Comparison of ENCODE assay signal across 14 mouse cellular contexts in the genomic region with DNA sequence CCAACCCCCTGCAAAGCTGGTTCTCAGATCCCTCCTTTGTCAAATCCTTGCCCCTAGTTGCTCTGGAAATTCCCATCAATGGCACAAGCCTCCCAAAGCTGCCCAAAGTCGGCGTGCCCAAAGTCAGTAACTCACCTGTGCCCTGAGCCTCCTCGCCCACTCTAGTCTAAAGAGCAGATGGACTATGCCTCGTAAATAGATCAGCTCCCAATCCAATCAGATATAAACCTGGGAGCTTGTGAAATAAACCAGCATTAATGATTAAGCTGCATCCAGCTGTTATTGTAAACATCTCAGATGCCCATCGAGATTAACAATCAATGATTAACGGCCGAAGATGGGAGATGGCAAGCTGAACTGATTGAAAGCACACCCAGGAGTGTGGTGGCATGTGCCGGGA.
"Had no signal": no experiment of that assay in that cellular context is flagged by ENCODE, and none has a peak within 500 bp of the region (broad histone marks: within the 10 kb centered on the region; RNA-seq: fewer than 3 reads in every experiment).

No protein-coding gene starts in this region.

- H3K27ac ChIP-seq: macrophage; midbrain, embryonic 13.5 days; midbrain, embryonic 15.5 days; neural tube, embryonic 12.5 days had no signal

- H3K4me3 ChIP-seq: megakaryocyte, embryonic 14.5 days; midbrain, embryonic 13.5 days; midbrain, embryonic 15.5 days; neural tube, embryonic 12.5 days had no signal

- H3K9ac ChIP-seq: lung, embryonic 14.5 days; midbrain, embryonic 13.5 days; midbrain, embryonic 15.5 days; neural tube, embryonic 12.5 days had no signal

- H3K4me2 ChIP-seq: lung, embryonic 14.5 days; midbrain, embryonic 11.5 days; midbrain, embryonic 13.5 days; midbrain, embryonic 15.5 days; neural tube, embryonic 12.5 days had no signal

- H3K27me3 ChIP-seq: midbrain, embryonic 13.5 days; midbrain, embryonic 15.5 days; neural tube, embryonic 12.5 days had no signal

- H3K36me3 ChIP-seq: midbrain, embryonic 13.5 days; midbrain, embryonic 15.5 days; neural tube, embryonic 12.5 days had no signal

- H3K9me3 ChIP-seq: midbrain, embryonic 13.5 days; midbrain, embryonic 15.5 days; neural tube, embryonic 12.5 days had no signal

- H3K4me1 ChIP-seq: midbrain, embryonic 13.5 days; midbrain, embryonic 15.5 days; neural tube, embryonic 12.5 days had no signal

- DNase-seq: lung, adult 18-20 months; lung, embryonic 14.5 days; lung, postnatal 10 days; right cerebral cortex, postnatal 14 days; spleen, adult 18-20 months; thymus, adult 18-20 months; thymus, postnatal 14 days; thymus, postnatal 36 days had no signal

- ATAC-seq: midbrain, embryonic 13.5 days; midbrain, embryonic 15.5 days had no signal
